Mouse (Mus musculus) erythroblast, embryonic 14.5 days (primary cell): Measurements from ENCODE around the gene Mid1.
"Not testable (repeated sequence)": the region's sequence is repeated elsewhere in the genome, so short reads cannot be mapped to it uniquely, and the experiment has no call there.

ENCODE experiments used
- GATA1 ChIP-seq: IDR thresholded peaks from 2 replicates; pipeline ENCODE4 v1.6.1; 2012; ENCODE audit warnings: low read length, inconsistent platforms, mixed read lengths
- TAL1 ChIP-seq: IDR thresholded peaks from 3 replicates; pipeline ENCODE4 v1.6.1; 2012; ENCODE audit warnings: low read length, inconsistent platforms, mixed read lengths

DNA sequence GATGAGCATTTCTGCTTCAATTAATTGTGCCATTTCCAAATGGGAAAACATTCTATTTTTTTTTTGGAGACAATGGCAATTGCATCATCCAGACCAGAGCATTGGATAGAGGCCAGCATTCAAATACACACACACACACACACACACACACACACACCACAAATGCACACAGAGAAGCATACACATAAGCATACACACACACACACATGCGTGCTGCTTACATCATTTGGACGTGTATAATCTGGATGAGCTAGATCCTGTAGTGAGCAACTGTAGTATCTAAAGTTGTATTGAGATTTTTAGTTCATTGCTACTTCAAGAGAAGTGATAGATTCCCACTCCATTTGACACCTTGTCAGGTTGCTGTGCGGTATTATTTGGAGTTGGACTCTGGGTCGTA, 289.5 kb downstream of the Mid1 start:
- not testable (repeated sequence) for TF ChIP-seq GATA1, TAL1
